ENCODE assay signal across 17 mouse cellular contexts in the genomic region with DNA sequence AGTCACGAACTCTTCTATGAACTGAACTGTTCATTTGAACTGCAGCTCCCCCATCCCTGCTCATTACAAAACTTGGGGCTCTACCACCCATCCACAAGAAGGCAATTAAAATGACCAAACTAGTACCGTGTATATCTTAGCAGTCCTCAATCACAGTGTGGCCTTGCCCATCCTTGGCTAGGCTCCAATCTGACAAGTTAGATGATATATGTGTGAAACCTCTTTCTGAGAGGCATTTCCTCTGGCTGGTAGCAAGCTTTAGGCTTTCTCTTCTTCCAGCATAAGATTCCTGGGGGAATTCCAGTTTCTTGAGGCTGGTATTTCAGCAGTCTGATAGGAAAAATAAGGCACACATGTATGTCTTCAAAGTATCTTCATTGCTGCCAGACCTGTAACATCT.
"Had no signal": no experiment of that assay in that cellular context is flagged by ENCODE, and none has a peak within 500 bp of the region (broad histone marks: within the 10 kb centered on the region; RNA-seq: fewer than 3 reads in every experiment).

No protein-coding gene starts in this region.

- H3K36me3 ChIP-seq: limb, embryonic 10.5 days; limb, embryonic 13.5 days; liver, embryonic 12.5 days; liver, embryonic 15.5 days; lung, embryonic 15.5 days; midbrain, embryonic 13.5 days had no signal

- ATAC-seq: liver, embryonic 12.5 days; midbrain, embryonic 13.5 days; midbrain, embryonic 16.5 days had no signal

- H3K27ac ChIP-seq: layer of hippocampus, adult 2 months; limb, embryonic 10.5 days; limb, embryonic 13.5 days; liver, embryonic 12.5 days; liver, embryonic 15.5 days; lung, embryonic 15.5 days; macrophage; midbrain, embryonic 13.5 days had no signal

- H3K4me1 ChIP-seq: liver, embryonic 12.5 days; liver, embryonic 15.5 days; lung, embryonic 15.5 days; midbrain, embryonic 13.5 days had no signal

- DNase-seq: kidney, adult 9 months; kidney, postnatal 14 days; kidney, postnatal 4 days; layer of hippocampus, adult 9-11 months; liver; lung, adult 18-20 months; thymus, adult 18-20 months; thymus, postnatal 36 days had no signal

- H3K4me2 ChIP-seq: limb, embryonic 13.5 days; liver, embryonic 12.5 days; liver, embryonic 15.5 days; lung, embryonic 15.5 days; midbrain, embryonic 13.5 days had no signal

- H3K4me3 ChIP-seq: layer of hippocampus, adult 2 months; limb, embryonic 10.5 days; limb, embryonic 13.5 days; liver, embryonic 12.5 days; liver, embryonic 15.5 days; lung, embryonic 15.5 days; midbrain, embryonic 13.5 days had no signal

- H3K27me3 ChIP-seq: limb, embryonic 13.5 days; liver, embryonic 12.5 days; liver, embryonic 15.5 days; lung, embryonic 15.5 days; midbrain, embryonic 13.5 days had no signal

- H3K9ac ChIP-seq: limb, embryonic 13.5 days; liver, embryonic 12.5 days; liver, embryonic 15.5 days; lung, embryonic 15.5 days; midbrain, embryonic 13.5 days had no signal

- H3K9me3 ChIP-seq: limb, embryonic 10.5 days; limb, embryonic 13.5 days; liver, embryonic 12.5 days; liver, embryonic 15.5 days; lung, embryonic 15.5 days; midbrain, embryonic 13.5 days had no signal
